Mouse (Mus musculus) forebrain, postnatal 0 days (tissue): ENCODE data around the gene Cyb5r4. TPM values are rescaled to one million over a fixed set of nuclear protein-coding genes. Genes with fewer than 3 reads are reported as not detected.
"Not testable (repeated sequence)": the region's sequence is repeated elsewhere in the genome, so short reads cannot be mapped to it uniquely, and the experiment has no call there.

Source experiments
- ATAC-seq: fragments of 200-750 bp; cut with Nextera tagmentation; 2 replicates; pipeline ENCODE4 v1.8.0; 2017; ENCODE audit warnings: mild to moderate bottlenecking, moderate library complexity
- DNase-seq: peaks from one replicate; pipeline ENCODE4 v3.0.0-alpha.2; 2015
- H3K27ac ChIP-seq: fragments of 300-500 bp; sonication (generic); 2 replicates; pipeline ENCODE4 v1.5.1; 2014; ENCODE audit warnings: low read depth, mild to moderate bottlenecking, antibody characterized with exemption, low read length, moderate library complexity, mixed read lengths
- H3K27me3 ChIP-seq: fragments of 300-500 bp; sonication (generic); 2 replicates; pipeline ENCODE4 v1.6.1; 2014; ENCODE audit warnings: mild to moderate bottlenecking, low read length, mixed read lengths; ENCODE audit not compliant: insufficient read depth
- H3K36me3 ChIP-seq: fragments of 300-500 bp; sonication (generic); 2 replicates; pipeline ENCODE4 v1.6.1; 2014; ENCODE audit warnings: mild to moderate bottlenecking, moderate library complexity; ENCODE audit not compliant: insufficient read depth
- H3K4me1 ChIP-seq: fragments of 300-500 bp; sonication (generic); 2 replicates; pipeline ENCODE4 v1.6.1; 2014; ENCODE audit warnings: antibody characterized with exemption; ENCODE audit not compliant: insufficient read depth
- H3K4me2 ChIP-seq: fragments of 300-500 bp; sonication (generic); 2 replicates; pipeline ENCODE4 v1.6.1; 2014; ENCODE audit warnings: low read depth, mild to moderate bottlenecking, moderate library complexity
- H3K4me3 ChIP-seq: fragments of 300-500 bp; sonication (generic); 2 replicates; pipeline ENCODE4 v1.5.1; 2014; ENCODE audit warnings: low read depth, low read length, mixed read lengths
- H3K9ac ChIP-seq: fragments of 300-500 bp; sonication (generic); 2 replicates; pipeline ENCODE4 v1.6.1; 2014; ENCODE audit warnings: mild to moderate bottlenecking
- H3K9me3 ChIP-seq: fragments of 300-500 bp; sonication (generic); 2 replicates; pipeline ENCODE4 v1.6.1; 2016; ENCODE audit warnings: low read length
- CTCF ChIP-seq: sonication (generic); IDR thresholded peaks from 2 replicates; pipeline ENCODE4 v1.5.1; 2016; ENCODE audit warnings: antibody characterized with exemption, control low read depth, low read depth
- WGBS: fragments of 180-500 bp; shearing (Covaris S2); extraction: QIAGEN DNeasy Blood & Tissue Kit; methylation state at CpG from one replicate; pipeline ENCODE4 v1.1.7; 2014; 5-methylcytosine and 5-hydroxymethylcytosine counted together
- polyA plus RNA-seq: library from polyadenylated mRNA; unstranded; fragments of >200 nt; fragmentation: Nextera tagmentation; extraction: Ambion mirVana; gene quantifications from 2 replicates; pipeline ENCODE4 v1.2.1, GENCODE M21; 2015
- total RNA-seq: library from RNA; depleted of rRNA; stranded (reverse); fragments of >200 nt; gene quantifications from 2 replicates; pipeline ENCODE4 v1.2.3, GENCODE M21; 2014; rRNA removed

Gene Cyb5r4
- total and polyA plus RNA-seq, 2 experiments from 2014 or later, result 37.5 to 37.6 TPM

GRCm38 (mm10) chr9:87115456-87115931, 93.7 kb downstream of the Cyb5r4 start:
- Histone ChIP-seq H3K4me1 (peaks cover 3% of the 10 kb centered on the region; the same call in 1 of the 2 replicates), H3K36me3 (no peaks in the 10 kb centered on the region), H3K9ac (peak overlapping the region; percentile 4; the same call in 1 of the 2 replicates), H3K27ac (peak overlapping the region; percentile 82), H3K9me3 (no peaks in the 10 kb centered on the region), H3K4me3 (no peak overlapping the region), H3K27me3 (no peaks in the 10 kb centered on the region), H3K4me2 (0 out of 2 replicates have a peak overlapping the region, but pooled peaks have one; percentile 9)
- DNase-seq (peak; percentile 71), ATAC-seq (peak; percentile 95)
- 24% methylated on average over 6 of the region's 6 CpGs for WGBS
- no peak for TF ChIP-seq CTCF

- Histone ChIP-seq H3K4me3 (no peak overlapping the region), H3K27ac (peak overlapping the region; percentile 82), H3K9me3 (no peaks in the 10 kb centered on the region), H3K4me2 (no peak overlapping the region), H3K36me3 (no peaks in the 10 kb centered on the region), H3K27me3 (no peaks in the 10 kb centered on the region), H3K4me1 (peaks cover 3% of the 10 kb centered on the region; the same call in 1 of the 2 replicates), H3K9ac (0 out of 2 replicates have a peak overlapping the region, but pooled peaks have one; percentile 4)
- no peak for TF ChIP-seq CTCF
- ATAC-seq (no peak; the same call in 1 of the 2 replicates), DNase-seq (no peak)
- 74% methylated on average over 1 of the region's 1 CpGs for WGBS
Measured at GRCm38 (mm10) chr9:87115978-87116377, 94.2 kb downstream of the Cyb5r4 start.

- no peaks in the 10 kb centered on the region for H3K9me3 ChIP-seq
- H3K4me2 ChIP-seq, result no peak overlapping the region
- no peaks in the 10 kb centered on the region for H3K27me3 ChIP-seq
- no peak overlapping the region for H3K27ac ChIP-seq
- no peak overlapping the region for H3K4me3 ChIP-seq
- peaks cover 3% of the 10 kb centered on the region; the same call in 1 of the 2 replicates for H3K4me1 ChIP-seq
- TF ChIP-seq CTCF, result no peak
- DNase-seq, result no peak
- H3K9ac ChIP-seq, result no peak overlapping the region
- no peaks in the 10 kb centered on the region for H3K36me3 ChIP-seq
- ATAC-seq, result 0 out of 2 replicates have a peak, but pooled peaks have one; percentile 4
- WGBS, result 60% methylated on average over 3 of the region's 3 CpGs
Measured at GRCm38 (mm10) chr9:87118996-87119395, 97.2 kb downstream of the Cyb5r4 start.

- WGBS, result 54% methylated on average over 9 of the region's 9 CpGs
- Histone ChIP-seq H3K4me2 (no peak overlapping the region), H3K9ac (no peak overlapping the region), H3K36me3 (no peaks in the 10 kb centered on the region), H3K4me1 (no peaks in the 10 kb centered on the region), H3K4me3 (no peak overlapping the region), H3K27ac (no peak overlapping the region), H3K27me3 (no peaks in the 10 kb centered on the region), H3K9me3 (no peaks in the 10 kb centered on the region)
- DNase-seq (peak; percentile 30), ATAC-seq (peak; percentile 75)
- TF ChIP-seq CTCF, result no peak
Measured at GRCm38 (mm10) chr9:87121956-87122493, 100.2 kb downstream of the Cyb5r4 start.

GRCm38 (mm10) chr9:87127046-87127445, 105.2 kb downstream of the Cyb5r4 start:
- H3K27me3 ChIP-seq, H3K36me3 ChIP-seq, H3K9me3 ChIP-seq, ATAC-seq, H3K4me1 ChIP-seq, H3K4me2 ChIP-seq, H3K27ac ChIP-seq, DNase-seq, H3K9ac ChIP-seq, H3K4me3 ChIP-seq: not testable (repeated sequence)
- WGBS, result 77% methylated on average over 6 of the region's 6 CpGs

Other genes starting within 250 kb of the Cyb5r4 start
- gene Snap91, start 141.4 kb upstream of the Cyb5r4 start, total RNA-seq, result 136 and 166 TPM in 2 replicates
- gene Snap91, start 141.4 kb upstream of the Cyb5r4 start, polyA plus RNA-seq, result 103 and 140 TPM in 2 replicates
- gene Ripply2, start 6.5 kb upstream of the Cyb5r4 start, total RNA-seq, result 3.5 and 5.6 TPM in 2 replicates
- gene Ripply2, start 6.5 kb upstream of the Cyb5r4 start, polyA plus RNA-seq, result 13.0 and 13.2 TPM in 2 replicates
- gene Mrap2, start 122.3 kb downstream of the Cyb5r4 start, total RNA-seq, result 1.6 and 3.2 TPM in 2 replicates
- gene Mrap2, start 122.3 kb downstream of the Cyb5r4 start, polyA plus RNA-seq, result 1.1 and 3.1 TPM in 2 replicates
- 6.7 and 8.9 TPM in 2 replicates for gene Cep162, start 233.5 kb downstream of the Cyb5r4 start, total RNA-seq
- gene Cep162, start 233.5 kb downstream of the Cyb5r4 start, polyA plus RNA-seq, result 1.8 and 3.4 TPM in 2 replicates